Mouse (Mus musculus) C2C12 (cell line): ENCODE results near the gene Lpin2.

Experiments used
- CTCF ChIP-seq: IDR thresholded peaks from one replicate; pipeline ENCODE4 v1.5.1; 2011; ENCODE audit not compliant: control insufficient read depth, insufficient read depth, insufficient read length
- MAX ChIP-seq: IDR thresholded peaks from one replicate; pipeline ENCODE4 v1.6.1; 2011; ENCODE audit warnings: mild to moderate bottlenecking, control low read depth
- MYOD1 ChIP-seq: IDR thresholded peaks from one replicate; pipeline ENCODE4 v1.6.1; 2011; ENCODE audit warnings: low read depth; ENCODE audit not compliant: control insufficient read depth, insufficient read length
- USF1 ChIP-seq: IDR thresholded peaks from one replicate; pipeline ENCODE4 v1.6.1; 2011; ENCODE audit warnings: low read depth, mild to moderate bottlenecking, control low read depth, moderate library complexity

DNA sequence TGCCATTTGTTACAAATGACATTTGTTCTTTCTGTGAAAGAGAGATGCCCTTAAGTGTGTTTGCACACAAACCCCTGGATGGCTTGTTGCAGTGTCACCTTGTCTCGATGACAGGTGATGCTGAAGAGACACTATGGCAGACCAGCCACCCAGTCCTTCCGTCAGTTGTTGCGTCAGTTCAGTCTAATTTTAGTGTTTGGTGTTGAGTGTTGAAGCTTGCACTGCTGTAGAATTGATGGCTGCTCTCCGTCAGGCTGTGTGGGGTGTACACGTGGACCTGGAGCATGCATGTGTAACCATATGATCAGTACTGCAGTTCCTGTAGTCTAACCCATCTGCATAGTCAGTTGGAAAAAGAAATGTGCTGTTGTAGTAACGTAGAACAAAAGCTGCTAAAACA, 66.6 kb downstream of the Lpin2 start:
- no peak for TF ChIP-seq CTCF
- no peak for TF ChIP-seq USF1
- no peak for TF ChIP-seq MYOD1
- no peak for TF ChIP-seq MAX
